Mouse (Mus musculus) v-Abl transformed pro-B cells (cell line): ENCODE data around the gene Rab22a.

Source experiments
- in situ Hi-C, 2 experiments: fragments of 400-800 bp; cut with MboI; formaldehyde crosslinking; loops; one replicate each; pipeline ENCODE4 v1.15.1; 2025; ENCODE audit not compliant: unreplicated experiment in 2 of 2

Rab22a gene

DNA sequence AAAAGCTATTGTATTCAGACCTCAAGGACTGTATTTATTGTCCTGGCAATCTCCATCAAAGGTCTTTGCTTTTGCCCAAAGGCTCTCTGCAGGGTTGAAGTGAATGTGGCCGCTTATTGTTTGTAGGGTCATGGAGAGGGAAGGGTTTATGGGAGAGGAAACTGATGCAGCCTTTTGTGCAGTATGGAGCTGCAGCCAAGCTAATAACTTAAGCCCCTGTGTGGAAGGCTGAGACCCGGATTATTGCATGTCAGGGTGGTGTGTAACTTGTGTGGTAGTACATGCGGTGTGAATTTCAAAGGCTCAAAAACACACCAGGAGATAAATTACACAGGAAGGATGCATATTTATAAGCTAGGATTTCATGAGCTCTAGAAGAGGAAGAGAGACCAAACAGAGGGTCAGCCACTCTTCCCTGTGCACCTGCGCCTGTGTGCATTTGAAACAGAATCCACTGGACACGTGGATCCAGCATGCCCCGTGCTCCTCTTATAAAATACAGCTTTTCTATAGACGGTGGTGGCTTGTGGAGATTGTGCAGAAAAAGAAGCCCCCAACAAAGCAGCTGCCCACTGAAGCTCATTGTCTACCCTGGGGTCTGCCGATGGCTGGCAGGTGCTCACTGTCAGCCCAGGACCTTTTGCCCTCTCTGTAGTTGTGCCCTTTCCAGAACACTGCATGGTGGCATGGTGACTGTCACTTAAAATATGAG is 96.0 kb downstream of the Rab22a start:
- in situ Hi-C loops = no loop called here
